Mouse (Mus musculus): ENCODE data around the gene Stmn1.

Stmn1 gene

GRCm38 (mm10) chr4:134516981-134517380 lies 48.9 kb downstream of the Stmn1 start:
- peak; percentile 73 for DNase-seq

- peak; percentile 74 for DNase-seq
Measured at GRCm38 (mm10) chr4:134517719-134518118, 49.6 kb downstream of the Stmn1 start.

GRCm38 (mm10) chr4:134518541-134518940 lies 50.4 kb downstream of the Stmn1 start:
- DNase-seq: no peak

- DNase-seq: no peak
Measured at GRCm38 (mm10) chr4:134519281-134519680, 51.2 kb downstream of the Stmn1 start.

Data from right cerebral cortex, adult 18-20 months (tissue).